Mouse (Mus musculus) stomach, postnatal 0 days (tissue): ENCODE measurements around the gene Arntl.
A peak's percentile ranks its signal among the peaks of the same experiment; 100 is the strongest.

Experiments
- CTCF ChIP-seq: IDR thresholded peaks from 2 replicates; pipeline ENCODE4 v1.5.1; 2016; ENCODE audit warnings: antibody characterized with exemption, low read depth, mild to moderate bottlenecking, moderate library complexity
- EP300 ChIP-seq: optimal IDR thresholded peaks from 2 replicates; pipeline ENCODE3; 2016; ENCODE audit warnings: antibody characterized with exemption

GRCm38 (mm10) chr7:113250433-113250991 lies 43.2 kb downstream of the Arntl start:
- peak; percentile 92 for TF ChIP-seq CTCF
- no peak for TF ChIP-seq EP300
